28 mouse cellular contexts compared by ENCODE assay signal in the genomic region with DNA sequence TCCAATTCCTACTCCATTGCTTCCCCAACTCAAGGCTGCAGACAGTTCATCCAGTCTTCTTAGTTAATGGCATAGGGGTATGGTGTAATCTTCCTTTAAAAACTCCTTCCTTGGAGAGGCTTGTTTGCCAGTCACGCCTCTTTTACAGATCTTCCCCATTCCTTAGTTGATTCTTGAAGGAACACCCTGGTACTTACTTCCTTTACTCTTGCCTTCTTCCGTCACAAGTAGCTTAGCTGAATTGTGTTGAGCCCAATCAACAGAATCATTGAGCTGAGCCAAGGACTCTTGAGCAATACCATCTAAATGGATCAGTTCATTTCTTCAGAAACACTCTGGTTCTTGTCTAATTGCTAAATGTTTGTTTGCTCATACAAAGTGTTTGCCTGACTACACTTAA. TPM values are rescaled to one million over a fixed set of nuclear protein-coding genes. Genes with fewer than 3 reads are reported as not detected.
DNase-seq lines count a peak whose midpoint lies in the region; ATAC-seq and TF ChIP-seq lines count a peak whose summit lies in the region.
"Had no signal": no experiment of that assay in that cellular context is flagged by ENCODE, and none has a peak within 500 bp of the region (broad histone marks: within the 10 kb centered on the region; RNA-seq: fewer than 3 reads in every experiment).

No protein-coding gene starts in this region.

- H3K27ac ChIP-seq in liver, adult 2 months (replicated peaks; ENCODE audit: insufficient read depth, low read depth, low read length) = peak overlapping the region; percentile 2; the same call in 1 of the 2 replicates
- no peak overlapping the region for H3K27ac ChIP-seq in liver, embryonic 12.5 days
- no peak overlapping the region for H3K27ac ChIP-seq in midbrain, embryonic 11.5 days (ENCODE audit: low read depth, low read length)
- no peak overlapping the region for H3K27ac ChIP-seq in midbrain, embryonic 15.5 days
- H3K27ac ChIP-seq in macrophage = peak overlapping the region; percentile 34
- no peak overlapping the region for H3K27ac ChIP-seq in hindbrain, embryonic 11.5 days (ENCODE audit: low read depth, low read length)
- no peak overlapping the region for H3K27ac ChIP-seq in forebrain, embryonic 12.5 days
- H3K27ac ChIP-seq: embryonic facial prominence, embryonic 15.5 days; heart, embryonic 15.5 days; hindbrain, embryonic 14.5 days; limb, embryonic 12.5 days; liver, embryonic 14.5 days had no signal

- 48% methylated on average over 2 of the region's 2 CpGs for WGBS in liver, adult 2 months
- 68% methylated on average over 2 of the region's 2 CpGs for WGBS in liver, embryonic 12.5 days (ENCODE audit: insufficient replicate concordance)
- 78% methylated on average over 2 of the region's 2 CpGs for WGBS in midbrain, embryonic 11.5 days
- 83% methylated on average over 2 of the region's 2 CpGs for WGBS in midbrain, embryonic 15.5 days
- WGBS in macrophage (ENCODE audit: missing documents) = 19% methylated on average over 2 of the region's 2 CpGs
- whole genome bisulfite sequencing in hindbrain, embryonic 11.5 days = 85% methylated on average over 2 of the region's 2 CpGs
- WGBS in forebrain, embryonic 12.5 days = 84% methylated on average over 2 of the region's 2 CpGs

- no peaks in the 10 kb centered on the region for H3K27me3 ChIP-seq in liver, adult 2 months (ENCODE audit: control insufficient read depth, insufficient read depth, low read length)
- no peaks in the 10 kb centered on the region for H3K27me3 ChIP-seq in liver, embryonic 12.5 days (replicated peaks)
- H3K27me3 ChIP-seq in midbrain, embryonic 11.5 days (ENCODE audit: control insufficient read depth, insufficient read depth, low read length) = no peaks in the 10 kb centered on the region
- H3K27me3 ChIP-seq in midbrain, embryonic 15.5 days (replicated peaks) = no peaks in the 10 kb centered on the region
- no peaks in the 10 kb centered on the region for H3K27me3 ChIP-seq in hindbrain, embryonic 11.5 days (ENCODE audit: control insufficient read depth, insufficient read depth, low read length)
- H3K27me3 ChIP-seq in forebrain, embryonic 12.5 days = no peaks in the 10 kb centered on the region
- H3K27me3 ChIP-seq: embryonic facial prominence, embryonic 15.5 days; heart, embryonic 15.5 days; limb, embryonic 12.5 days; megakaryocyte, embryonic 14.5 days had no signal

- no peaks in the 10 kb centered on the region for H3K36me3 ChIP-seq in liver, adult 2 months (ENCODE audit: control insufficient read depth, insufficient read depth, low read length)
- no peaks in the 10 kb centered on the region for H3K36me3 ChIP-seq in liver, embryonic 12.5 days
- no peaks in the 10 kb centered on the region for H3K36me3 ChIP-seq in midbrain, embryonic 11.5 days (ENCODE audit: control insufficient read depth, insufficient read depth, low read length)
- no peaks in the 10 kb centered on the region for H3K36me3 ChIP-seq in midbrain, embryonic 15.5 days (replicated peaks)
- no peaks in the 10 kb centered on the region for H3K36me3 ChIP-seq in macrophage (ENCODE audit: inconsistent target)
- no peaks in the 10 kb centered on the region for H3K36me3 ChIP-seq in hindbrain, embryonic 11.5 days (ENCODE audit: control insufficient read depth, insufficient read depth, low read length)
- no peaks in the 10 kb centered on the region for H3K36me3 ChIP-seq in forebrain, embryonic 12.5 days (replicated peaks)
- H3K36me3 ChIP-seq: embryonic facial prominence, embryonic 15.5 days; heart, embryonic 15.5 days; limb, embryonic 12.5 days had no signal

- peak; percentile 88 for DNase-seq in liver, adult 2 months (ENCODE audit: extremely low read depth, low read depth, low spot score)
- peak; percentile 39 for DNase-seq in midbrain, embryonic 11.5 days (ENCODE audit: low spot score, missing footprints)
- DNase-seq in hindbrain, embryonic 11.5 days (ENCODE audit: low spot score) = no peak
- no peak for DNase-seq in kidney, postnatal 36 days
- DNase-seq: cerebellum, adult 8-10 months; cerebellum, postnatal 36 days; forebrain, postnatal 0 days; gastrocnemius, postnatal 25 days; heart, postnatal 36 days; kidney, postnatal 25 days; midbrain, embryonic 14.5 days; thymus, postnatal 36 days had no signal

- H3K4me2 ChIP-seq in liver, embryonic 12.5 days = no peak overlapping the region
- no peak overlapping the region for H3K4me2 ChIP-seq in midbrain, embryonic 11.5 days
- no peak overlapping the region for H3K4me2 ChIP-seq in midbrain, embryonic 15.5 days
- no peak overlapping the region for H3K4me2 ChIP-seq in hindbrain, embryonic 11.5 days (replicated peaks; ENCODE audit: low read depth, low read length)
- H3K4me2 ChIP-seq in forebrain, embryonic 12.5 days = no peak overlapping the region
- H3K4me2 ChIP-seq: embryonic facial prominence, embryonic 15.5 days; heart, embryonic 15.5 days; hindbrain, embryonic 14.5 days; limb, embryonic 12.5 days had no signal

- H3K9ac ChIP-seq in liver, adult 2 months (ENCODE audit: low read depth, low read length) = no peak overlapping the region
- no peak overlapping the region for H3K9ac ChIP-seq in liver, embryonic 12.5 days
- no peak overlapping the region for H3K9ac ChIP-seq in midbrain, embryonic 11.5 days (ENCODE audit: low read length)
- H3K9ac ChIP-seq in midbrain, embryonic 15.5 days = no peak overlapping the region
- H3K9ac ChIP-seq in hindbrain, embryonic 11.5 days (ENCODE audit: low read depth, low read length) = no peak overlapping the region
- H3K9ac ChIP-seq in forebrain, embryonic 12.5 days = no peak overlapping the region
- H3K9ac ChIP-seq: embryonic facial prominence, embryonic 15.5 days; forebrain, postnatal 0 days; heart, embryonic 15.5 days; hindbrain, embryonic 14.5 days; limb, embryonic 12.5 days; liver, embryonic 14.5 days had no signal

- ATAC-seq in liver, embryonic 12.5 days = no peak
- no peak for ATAC-seq in midbrain, embryonic 11.5 days (ENCODE audit: low FRiP score)
- no peak for ATAC-seq in midbrain, embryonic 15.5 days (replicated peaks)
- ATAC-seq in hindbrain, embryonic 11.5 days (ENCODE audit: low FRiP score) = no peak
- no peak for ATAC-seq in forebrain, embryonic 12.5 days (ENCODE audit: low FRiP score)
- ATAC-seq: CD4-positive, CD25-positive, alpha-beta regulatory T cell, adult 4 months; forebrain, postnatal 0 days had no signal

- TF ChIP-seq POLR2A in liver, adult 2 months (IDR thresholded peaks at IDR 0.05; ENCODE audit: extremely low read depth, insufficient read depth, low read length) = no peak

- peaks cover 10% of the 10 kb centered on the region for H3K4me1 ChIP-seq in liver, adult 2 months (ENCODE audit: control insufficient read depth, insufficient read depth, low read length)
- H3K4me1 ChIP-seq in liver, embryonic 12.5 days = 0 out of 2 replicates have a peak, but pooled peaks cover 3% of the 10 kb centered on the region
- no peaks in the 10 kb centered on the region for H3K4me1 ChIP-seq in midbrain, embryonic 11.5 days (ENCODE audit: control insufficient read depth, insufficient read depth, low read length)
- no peaks in the 10 kb centered on the region for H3K4me1 ChIP-seq in midbrain, embryonic 15.5 days
- H3K4me1 ChIP-seq in hindbrain, embryonic 11.5 days (replicated peaks; ENCODE audit: control insufficient read depth, insufficient read depth, low read length) = no peaks in the 10 kb centered on the region
- no peaks in the 10 kb centered on the region for H3K4me1 ChIP-seq in forebrain, embryonic 12.5 days
- H3K4me1 ChIP-seq: heart, embryonic 15.5 days; limb, embryonic 12.5 days had no signal

- TF ChIP-seq CTCF in liver, adult 2 months (IDR thresholded peaks at IDR 0.05; ENCODE audit: low read depth, low read length) = no peak

- no peaks in the 10 kb centered on the region for H3K9me3 ChIP-seq in liver, embryonic 12.5 days (replicated peaks)
- no peaks in the 10 kb centered on the region for H3K9me3 ChIP-seq in midbrain, embryonic 11.5 days (ENCODE audit: control insufficient read depth, low read length)
- H3K9me3 ChIP-seq in midbrain, embryonic 15.5 days = no peaks in the 10 kb centered on the region
- H3K9me3 ChIP-seq in hindbrain, embryonic 11.5 days (ENCODE audit: control insufficient read depth, low read length) = no peaks in the 10 kb centered on the region
- H3K9me3 ChIP-seq in forebrain, embryonic 12.5 days = no peaks in the 10 kb centered on the region
- H3K9me3 ChIP-seq: embryonic facial prominence, embryonic 15.5 days; heart, embryonic 15.5 days; limb, embryonic 12.5 days had no signal

- no peak overlapping the region for H3K4me3 ChIP-seq in liver, adult 2 months (ENCODE audit: insufficient read depth, low read depth, low read length)
- no peak overlapping the region for H3K4me3 ChIP-seq in liver, embryonic 12.5 days
- no peak overlapping the region for H3K4me3 ChIP-seq in midbrain, embryonic 11.5 days (ENCODE audit: low read depth, low read length)
- H3K4me3 ChIP-seq in midbrain, embryonic 15.5 days = no peak overlapping the region
- H3K4me3 ChIP-seq in macrophage (ENCODE audit: inconsistent target) = no peak overlapping the region
- no peak overlapping the region for H3K4me3 ChIP-seq in hindbrain, embryonic 11.5 days (ENCODE audit: low read depth, low read length)
- H3K4me3 ChIP-seq in forebrain, embryonic 12.5 days (replicated peaks) = no peak overlapping the region
- H3K4me3 ChIP-seq: embryonic facial prominence, embryonic 15.5 days; heart, embryonic 15.5 days; limb, embryonic 12.5 days; megakaryocyte, embryonic 14.5 days; myocyte had no signal

- no peaks in the 10 kb centered on the region for H3K79me2 ChIP-seq in liver, adult 2 months (ENCODE audit: control insufficient read depth, insufficient read depth, low read length)
- H3K79me2 ChIP-seq in macrophage (ENCODE audit: inconsistent target) = no peaks in the 10 kb centered on the region

RNA-seq across cellular contexts. Expression of gene Mob3b, which starts 8.0 kb away (rescaled TPM):
- 18.3 and 23.6 TPM in 2 replicates for total RNA-seq in liver, adult 2 months (2014; rRNA removed)
- 13.4 and 16.5 TPM in 2 replicates for polyA plus RNA-seq in liver, adult 2 months (2012; rRNA removed)
- 6.0 and 7.1 TPM in 2 replicates for polyA plus RNA-seq in liver, embryonic 12.5 days (2016; fragmentation: Nextera tagmentation; extraction: Ambion mirVana)
- polyA plus RNA-seq in midbrain, embryonic 11.5 days (2014; fragmentation: Nextera tagmentation; extraction: Ambion mirVana) = 16.5 and 18.3 TPM in 2 replicates
- 5.6 and 5.8 TPM in 2 replicates for polyA plus RNA-seq in midbrain, embryonic 15.5 days (2015; fragmentation: Nextera tagmentation; extraction: Ambion mirVana)
- 10 to 100 TPM in 7 of 26 experiments, 1 to 10 TPM in 19; 2.8 to 41.6 (median 7.7) TPM for total RNA-seq in macrophage (2018; cell fraction: chromatin; rRNA removed)
- 1 to 10 TPM in 23 of 26 experiments, under 1 TPM in 3; 0.85 to 3.1 (median 1.7) TPM for total RNA-seq in macrophage (2018; cell fraction: cytosol; rRNA removed)
- total RNA-seq in macrophage (2018; cell fraction: nucleus; rRNA removed) = 10 to 100 TPM in 4 of 26 experiments, 1 to 10 TPM in 22; 1.1 to 30.8 (median 4.9) TPM
- polyA plus RNA-seq in macrophage (2018) = 1.3 to 1.4 TPM (median 1.3 TPM) in 3 replicates
- polyA plus RNA-seq in hindbrain, embryonic 11.5 days (2014; fragmentation: Nextera tagmentation; extraction: Ambion mirVana) = 9.4 and 14.5 TPM in 2 replicates
- polyA plus RNA-seq in forebrain, embryonic 12.5 days (2016; fragmentation: Nextera tagmentation; extraction: Ambion mirVana) = 18.2 and 20.7 TPM in 2 replicates

RNA-seq across cellular contexts. Expression of gene Ifnk, which starts 13.4 kb away (rescaled TPM):
- total RNA-seq in liver, adult 2 months (2014; rRNA removed) = not detected in 2 replicates
- polyA plus RNA-seq in liver, adult 2 months (2012; rRNA removed) = not detected in 2 replicates
- 0.17 TPM in 1 of 2 replicates, not detected in the other for polyA plus RNA-seq in liver, embryonic 12.5 days (2016; fragmentation: Nextera tagmentation; extraction: Ambion mirVana)
- 0.46 TPM in 1 of 2 replicates, not detected in the other for polyA plus RNA-seq in midbrain, embryonic 11.5 days (2014; fragmentation: Nextera tagmentation; extraction: Ambion mirVana)
- not detected in 2 replicates for polyA plus RNA-seq in midbrain, embryonic 15.5 days (2015; fragmentation: Nextera tagmentation; extraction: Ambion mirVana)
- not detected for total RNA-seq in macrophage (2018; cell fraction: chromatin; rRNA removed)
- total RNA-seq in macrophage (2018; cell fraction: cytosol; rRNA removed) = not detected
- not detected for total RNA-seq in macrophage (2018; cell fraction: nucleus; rRNA removed)
- polyA plus RNA-seq in macrophage (2018) = not detected in 3 replicates
- polyA plus RNA-seq in hindbrain, embryonic 11.5 days (2014; fragmentation: Nextera tagmentation; extraction: Ambion mirVana) = 0.43 TPM in 1 of 2 replicates, not detected in the other
- polyA plus RNA-seq in forebrain, embryonic 12.5 days (2016; fragmentation: Nextera tagmentation; extraction: Ambion mirVana) = 0.35 and 0.41 TPM in 2 replicates
- total RNA-seq: forebrain, postnatal 0 days; gastrocnemius, postnatal 25 days; heart, adult 8-10 months; heart, postnatal 36 days; left cerebral cortex, postnatal 14 days had no signal
- polyA plus RNA-seq: embryonic facial prominence, embryonic 15.5 days; forebrain, postnatal 0 days; heart, embryonic 15.5 days; liver, embryonic 14.5 days; midbrain, embryonic 14.5 days; myocyte; neural tube, embryonic 14.5 days; spleen, adult 2 months had no signal

Comparison
In these comparisons a context has a peak if more than half of its experiments do, and no peak if none do; other contexts are left out.
1. H3K27ac ChIP-seq: peak in liver, adult 2 months (single experiment) and macrophage (single experiment); none in liver, embryonic 12.5 days (single experiment), midbrain, embryonic 11.5 days (single experiment), midbrain, embryonic 15.5 days (single experiment), hindbrain, embryonic 11.5 days (single experiment) and forebrain, embryonic 12.5 days (single experiment).
2. DNase-seq: peak in liver, adult 2 months (single experiment) and midbrain, embryonic 11.5 days (single experiment); none in hindbrain, embryonic 11.5 days (single experiment) and kidney, postnatal 36 days (0 of 2).